Mouse (Mus musculus): ENCODE measurements around the gene Syt16. TPM values are rescaled to one million over a fixed set of nuclear protein-coding genes. Genes with fewer than 3 reads are reported as not detected.

Gene Syt16
- total RNA-seq (2021), result under 1 TPM in 1 of 2 experiments, not detected in 1; 0.05 TPM

DNA sequence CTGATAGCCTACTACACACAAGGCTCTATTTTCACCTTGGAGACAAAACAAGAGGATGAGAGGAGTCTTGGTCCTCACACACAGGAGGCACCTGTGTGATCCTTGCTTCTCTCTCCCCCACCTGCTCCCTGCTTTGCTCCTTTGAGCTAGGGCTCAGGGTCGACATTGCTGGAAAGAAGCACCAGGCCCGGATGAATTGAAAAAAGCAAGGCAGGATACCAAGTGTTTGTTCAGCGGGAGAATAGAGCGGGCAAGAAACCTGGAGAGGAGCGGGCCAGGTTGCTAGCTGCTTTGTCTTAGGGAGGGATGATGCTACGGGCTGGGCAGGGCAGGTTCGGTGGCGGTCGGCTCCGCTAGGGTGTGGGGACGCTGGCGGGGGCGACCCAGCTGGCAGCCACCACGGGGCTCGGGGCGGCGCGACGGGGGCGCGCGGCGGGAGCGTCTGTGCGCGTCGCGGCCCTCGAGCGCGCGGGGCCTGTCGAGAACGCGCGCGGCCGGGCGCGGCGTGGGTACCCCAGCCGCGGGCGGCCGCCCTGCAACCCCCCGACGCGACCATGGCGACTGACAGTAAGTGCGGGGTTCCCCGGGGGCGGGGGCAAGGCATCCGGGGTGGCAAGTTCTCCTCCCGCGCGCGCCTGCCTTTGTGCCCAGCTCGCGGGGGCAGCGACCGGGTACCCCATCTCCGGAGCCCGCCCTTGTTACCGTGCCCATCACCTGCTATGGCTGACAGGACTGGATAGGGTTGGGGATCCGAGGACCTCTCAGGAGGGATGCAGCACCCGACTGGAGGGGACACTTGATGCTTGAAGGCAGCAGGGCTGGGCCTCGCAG, at the start of gene Syt16:
TSS of gene Syt16 (plus strand) at position 365 of the 831 bp plus-strand sequence.
- no peak for DNase-seq

DNA sequence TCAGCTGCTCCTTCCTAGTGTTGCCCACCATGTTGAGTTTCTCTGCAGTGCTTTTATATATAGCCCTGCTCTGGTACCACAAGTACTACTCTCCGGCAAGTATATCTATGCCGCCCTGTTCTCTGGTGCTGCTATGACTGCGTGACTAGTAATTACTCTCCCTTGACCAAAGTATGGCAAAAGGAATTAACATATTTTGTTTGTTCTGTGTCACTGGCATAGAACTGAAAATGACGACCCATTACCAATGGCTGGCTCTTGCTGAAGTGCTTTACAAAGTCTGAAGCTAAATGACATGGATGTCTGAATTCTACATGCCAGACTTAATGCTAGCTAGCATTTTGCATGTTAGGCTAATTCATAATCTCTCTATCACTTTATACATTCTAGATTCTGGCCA, 49.0 kb upstream of the Syt16 start:
- no peak for DNase-seq

DNA sequence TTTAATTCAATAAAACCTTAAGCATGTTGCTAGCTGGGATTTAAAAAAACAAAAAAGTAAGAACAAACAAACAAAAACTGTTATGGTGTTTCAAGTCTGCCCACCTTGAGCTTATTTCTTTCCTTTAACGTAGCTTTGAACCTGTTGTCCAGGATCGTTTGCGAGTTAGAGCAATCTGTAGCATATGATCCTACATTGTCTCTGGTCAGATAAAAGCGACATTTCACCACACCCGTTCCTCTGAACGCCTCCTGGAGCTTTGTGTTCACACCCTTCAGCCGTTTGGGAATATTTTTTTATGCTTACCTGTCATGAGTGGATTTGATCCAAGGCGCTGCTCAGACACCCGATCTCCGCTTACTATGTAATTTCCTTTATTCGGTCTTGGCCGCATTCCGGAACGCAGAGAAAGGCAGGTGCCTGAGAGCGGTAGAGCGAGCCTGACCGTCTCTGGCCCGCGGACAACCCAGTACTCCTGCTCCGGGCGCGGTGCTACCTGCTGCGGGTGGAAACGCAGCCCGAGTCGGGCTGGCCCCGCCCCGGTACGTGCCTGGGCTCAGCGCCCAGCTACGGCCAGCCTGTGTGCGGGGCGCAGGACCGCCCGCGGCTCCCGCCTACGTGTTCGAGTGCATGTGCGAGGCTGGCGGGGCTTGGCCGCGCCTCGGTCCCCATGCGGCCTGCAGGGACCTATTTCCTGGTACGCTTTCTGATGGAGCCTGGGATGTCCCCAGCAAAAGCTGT, 48.0 kb upstream of the Syt16 start:
- peak; percentile 62 for DNase-seq

DNA sequence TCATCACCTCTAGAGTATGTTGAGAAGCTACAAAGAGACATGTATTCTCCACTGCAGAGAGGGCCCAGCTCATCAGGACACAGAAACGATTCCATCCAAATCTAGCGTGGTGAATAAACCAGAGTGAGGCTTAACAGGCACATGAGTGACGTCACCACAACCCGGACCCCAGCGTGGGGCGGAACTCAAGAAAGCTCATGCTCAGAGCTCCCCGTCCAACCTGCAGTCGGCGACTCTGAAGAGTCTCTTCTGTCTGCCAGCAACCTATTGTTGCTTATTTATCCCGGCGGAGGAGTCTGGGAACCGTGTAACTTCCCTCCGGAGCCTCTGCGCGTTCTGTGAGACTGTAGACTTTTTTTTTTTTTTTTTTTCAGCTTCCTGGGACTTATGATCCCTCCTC, 44.6 kb upstream of the Syt16 start:
- peak; percentile 59 for DNase-seq

DNA sequence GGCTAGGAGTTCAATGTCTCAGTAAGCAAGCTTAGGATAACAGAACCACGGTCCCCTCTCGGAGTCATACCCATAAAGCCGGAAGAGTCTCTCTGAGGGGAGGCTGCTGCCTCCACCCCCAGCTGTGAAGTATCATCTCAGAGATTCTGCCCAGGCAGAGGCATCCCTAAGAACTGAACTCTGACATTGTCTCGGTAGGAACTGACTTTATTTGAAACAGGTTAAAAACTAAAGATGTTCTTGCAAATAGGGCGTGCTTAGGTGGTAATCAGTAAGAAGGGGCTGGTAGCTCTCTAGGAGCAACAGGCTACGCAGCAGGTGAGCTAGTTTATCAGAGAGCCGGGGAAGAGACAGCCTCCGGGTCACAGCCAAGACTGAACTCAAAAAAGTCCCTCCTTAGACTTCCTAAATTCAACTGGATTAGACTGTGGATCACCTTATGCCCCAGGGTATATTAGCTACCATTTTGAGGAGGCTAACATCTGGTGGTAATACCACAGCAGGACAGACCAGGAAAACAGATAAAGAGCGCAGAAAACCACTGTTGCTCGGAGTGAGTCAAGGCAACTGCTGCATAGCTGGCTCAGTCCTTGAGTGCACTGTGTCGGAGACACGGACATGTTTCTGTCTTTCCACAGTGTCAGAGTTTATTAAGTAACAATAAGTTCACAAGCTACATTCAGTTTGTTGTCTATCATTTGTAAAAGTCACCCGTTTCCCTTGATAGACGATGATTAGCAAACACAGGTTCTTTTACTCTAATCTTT, 43.9 kb upstream of the Syt16 start:
- DNase-seq, result no peak

DNA sequence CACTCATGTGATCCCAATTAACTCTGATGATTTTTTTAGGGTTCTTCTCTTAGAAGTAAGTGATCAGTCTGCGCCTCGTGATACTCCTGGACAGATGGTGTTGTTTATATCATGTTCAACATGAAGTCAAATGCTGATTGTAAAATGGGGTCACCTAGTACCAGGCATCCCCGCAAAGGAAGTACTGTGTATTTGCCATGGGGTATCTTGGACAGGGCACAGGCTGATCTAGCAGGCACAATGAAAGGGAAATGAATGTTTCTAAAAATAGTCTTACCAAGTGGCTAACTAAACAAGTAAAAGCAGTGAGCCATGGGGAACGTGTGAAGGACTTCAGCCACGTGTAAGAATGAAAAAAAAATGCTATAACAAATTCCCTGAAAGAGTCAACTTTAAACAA, 42.7 kb upstream of the Syt16 start:
- no peak for DNase-seq

DNA sequence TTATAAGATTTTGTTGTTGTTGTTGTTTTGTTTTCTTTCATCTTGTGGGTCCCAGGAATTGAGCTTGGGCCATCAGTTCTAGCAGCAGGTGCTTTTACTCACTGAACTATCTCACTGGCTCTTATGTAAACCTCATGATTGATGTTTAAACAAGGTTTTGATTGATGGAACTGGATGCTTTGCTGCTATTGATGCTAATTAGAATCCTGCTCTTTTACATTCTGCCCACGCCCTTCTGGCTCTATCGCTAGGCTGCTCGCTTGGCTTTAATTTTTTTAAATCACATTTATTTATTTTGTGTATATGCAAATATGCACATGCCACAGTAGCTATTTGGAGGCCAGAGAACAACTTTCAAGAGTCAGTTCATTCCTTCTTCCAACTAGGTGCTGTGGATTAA, 39.8 kb upstream of the Syt16 start:
- DNase-seq, result no peak

DNA sequence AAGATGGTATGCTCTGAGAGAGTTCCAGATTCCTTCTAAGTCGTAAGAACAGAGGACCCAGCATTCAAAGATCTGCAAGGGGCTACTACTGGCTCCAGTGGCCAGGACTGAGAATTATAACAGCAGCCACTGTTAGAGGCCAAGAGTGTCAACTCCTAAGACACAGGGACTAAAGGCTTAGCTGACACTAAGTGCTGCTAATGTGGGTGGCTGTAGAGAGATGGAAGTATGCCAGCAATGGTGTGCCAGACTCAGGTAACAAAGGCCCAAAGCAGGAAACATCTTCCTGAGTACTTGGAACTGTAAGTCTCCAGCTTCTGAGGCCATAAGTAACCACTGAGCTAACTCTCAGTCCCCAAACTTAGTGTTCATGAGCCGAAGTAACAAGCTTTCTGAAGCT, 38.6 kb upstream of the Syt16 start:
- no peak for DNase-seq

DNA sequence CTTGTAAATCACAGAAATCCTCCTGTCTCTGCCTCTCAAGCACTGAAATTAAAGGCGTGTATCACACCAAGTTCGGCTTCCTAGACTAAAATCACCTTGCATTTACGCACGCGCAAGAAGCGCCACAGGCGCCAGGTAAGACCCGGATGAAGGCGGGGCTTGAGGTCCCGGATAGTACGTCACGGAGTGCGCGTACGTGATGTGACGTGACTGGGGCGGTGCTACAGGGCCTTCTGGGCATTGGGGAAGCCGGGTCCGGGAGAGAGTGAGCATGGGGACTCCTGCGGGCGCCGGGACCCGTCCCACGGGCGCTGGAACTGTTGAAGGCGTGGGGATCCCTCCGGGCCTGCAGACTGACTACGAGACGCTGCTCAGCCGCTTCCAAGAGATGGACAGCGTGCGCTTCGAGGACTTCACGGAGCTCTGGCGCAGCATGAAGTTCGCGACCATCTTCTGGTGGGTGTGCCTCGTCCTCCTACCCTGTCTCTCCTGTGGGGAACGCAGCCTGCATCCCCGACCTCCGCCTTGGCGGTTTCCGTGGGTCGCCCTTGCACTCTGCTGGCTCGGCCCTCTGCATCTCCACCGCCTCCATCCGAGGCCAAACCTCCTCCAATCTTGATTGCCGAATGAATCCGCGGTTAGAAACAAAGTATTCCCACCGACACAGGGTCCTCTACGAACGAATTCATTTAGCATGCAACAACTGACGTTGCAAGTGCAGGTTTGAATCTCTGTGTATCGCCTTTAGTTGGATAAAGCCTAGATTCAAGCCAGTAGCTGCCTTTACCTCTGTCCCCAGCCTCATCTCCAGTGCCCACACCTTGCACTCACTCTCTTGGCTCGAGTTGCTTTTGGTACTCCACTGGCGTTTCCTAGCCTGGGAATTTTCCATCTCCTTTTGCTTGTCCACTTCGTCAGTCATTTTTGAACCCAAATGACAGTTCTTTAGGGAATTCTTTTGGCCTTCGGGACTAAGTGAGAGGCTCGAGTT, 32.9 kb upstream of the Syt16 start, which contains the start of gene Snapc1:
TSS of gene Snapc1 (plus strand) at position 191 of the 991 bp plus-strand sequence.
- peak; percentile 97 for DNase-seq

DNA sequence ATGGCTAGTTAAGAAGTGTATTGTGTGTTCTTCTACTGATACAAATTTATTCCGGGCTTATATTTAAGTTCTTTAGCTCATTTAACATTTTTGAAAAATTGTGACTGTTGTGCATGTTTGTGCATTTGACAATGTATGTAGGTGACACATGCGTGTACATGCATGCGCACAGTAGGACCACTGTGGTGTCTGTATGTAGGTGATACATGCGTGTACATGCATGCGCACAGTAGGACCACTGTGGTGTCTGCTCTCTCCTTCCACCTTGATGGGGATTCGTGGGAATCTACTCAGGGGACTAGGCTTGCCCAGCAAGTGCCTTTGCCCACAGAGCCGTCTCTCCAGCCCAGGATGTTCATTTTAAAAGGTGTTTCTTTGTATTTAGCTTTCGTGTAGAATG, 28.3 kb upstream of the Syt16 start:
- DNase-seq, result no peak

DNA sequence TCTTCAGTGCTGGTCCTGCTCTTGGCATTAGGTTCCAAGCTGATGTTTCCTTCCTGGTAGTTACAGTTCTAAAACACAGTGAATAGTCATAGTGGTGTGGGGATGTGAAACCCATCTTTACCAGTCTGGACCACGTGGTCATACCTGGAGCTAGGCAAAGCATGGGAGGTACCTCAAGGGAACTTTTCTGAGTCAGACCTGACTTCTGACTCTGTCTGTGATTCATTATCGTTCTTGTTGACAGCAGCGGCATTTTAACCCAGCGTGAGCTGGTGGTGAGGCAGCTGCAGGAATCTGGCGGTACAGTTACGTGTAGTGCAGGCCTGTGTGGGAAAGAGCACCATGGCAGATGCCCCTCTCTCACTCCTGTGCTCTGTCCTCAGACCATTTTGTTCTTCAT, 22.9 kb upstream of the Syt16 start:
- no peak for DNase-seq

DNA sequence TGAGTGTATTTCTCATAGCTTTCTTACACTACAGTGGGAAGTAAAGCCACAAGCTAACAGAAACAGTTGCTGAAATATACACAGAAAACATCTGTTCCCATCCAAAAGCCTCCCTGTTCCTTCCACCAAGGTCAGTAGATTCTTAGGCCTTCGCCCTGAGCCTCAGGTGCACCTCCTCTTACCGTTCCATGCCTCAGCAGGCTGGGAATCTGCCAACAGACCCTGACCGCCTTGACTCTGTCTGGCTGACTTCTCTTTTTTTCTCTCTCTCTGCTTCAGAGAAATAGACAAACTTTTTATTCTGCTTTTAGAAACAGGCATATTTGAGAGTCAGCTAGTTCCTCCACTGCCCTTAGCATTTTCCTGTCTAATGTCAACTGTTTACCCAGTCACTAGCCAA, 19.3 kb upstream of the Syt16 start:
- DNase-seq, result no peak

DNA sequence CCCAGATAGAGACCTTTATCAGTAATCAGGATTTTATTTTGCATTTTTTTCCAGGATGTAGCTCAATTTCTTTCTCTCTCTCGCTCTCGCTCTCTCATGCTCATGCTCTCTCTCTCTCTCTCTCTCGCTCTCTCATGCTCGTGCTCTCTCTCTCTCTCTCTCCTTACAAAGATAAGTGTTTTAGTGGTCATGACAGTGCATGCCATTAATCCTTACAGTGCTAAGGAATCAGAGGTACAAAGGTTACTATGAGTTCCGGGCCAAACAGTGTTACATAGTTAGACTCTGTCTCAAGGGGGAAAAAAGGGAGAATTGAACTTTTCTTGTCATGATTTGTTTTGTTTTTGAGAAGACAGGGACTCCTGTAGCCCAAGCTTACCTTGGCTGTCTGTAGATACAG, 17.8 kb upstream of the Syt16 start:
- DNase-seq, result no peak

DNA sequence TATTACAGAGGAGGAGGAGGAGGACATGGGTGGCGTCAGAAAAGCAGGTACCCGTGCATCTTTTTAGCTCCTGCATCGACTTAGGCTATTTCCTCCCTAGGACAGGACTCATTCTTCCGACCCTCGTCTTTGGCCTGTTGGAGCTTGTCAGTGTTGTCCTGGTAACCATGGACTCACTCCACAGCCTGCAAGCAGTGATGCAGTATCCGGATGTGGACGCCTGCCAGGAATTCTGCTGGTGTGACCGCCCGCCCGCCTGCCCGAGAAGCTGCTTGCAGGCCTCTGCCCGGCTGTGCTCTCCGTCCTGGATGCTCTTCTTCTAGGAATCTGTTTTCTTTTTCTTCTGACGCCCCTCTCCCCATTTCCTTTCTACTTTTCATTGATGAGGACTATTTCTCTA, 14.9 kb upstream of the Syt16 start:
- DNase-seq, result peak; percentile 92

DNA sequence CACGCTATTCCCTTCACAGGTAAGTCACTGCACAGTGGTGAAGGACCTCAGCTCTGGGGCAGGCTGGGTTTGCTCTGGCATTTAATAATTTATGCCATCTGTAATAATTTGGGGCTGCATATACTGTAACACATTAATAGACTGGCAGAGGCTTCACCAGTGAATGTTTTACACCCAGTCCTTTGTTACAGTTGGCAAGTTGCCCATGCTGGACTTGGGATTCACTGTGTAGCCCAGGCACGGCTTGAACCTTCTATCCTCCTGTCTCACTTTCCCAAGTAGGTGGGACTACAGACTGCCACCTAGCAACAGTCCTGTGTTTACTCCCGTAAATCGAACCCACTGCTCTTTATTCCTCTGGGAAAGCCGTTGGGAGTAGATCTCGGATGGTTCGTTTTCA, 11.2 kb upstream of the Syt16 start:
- no peak for DNase-seq

DNA sequence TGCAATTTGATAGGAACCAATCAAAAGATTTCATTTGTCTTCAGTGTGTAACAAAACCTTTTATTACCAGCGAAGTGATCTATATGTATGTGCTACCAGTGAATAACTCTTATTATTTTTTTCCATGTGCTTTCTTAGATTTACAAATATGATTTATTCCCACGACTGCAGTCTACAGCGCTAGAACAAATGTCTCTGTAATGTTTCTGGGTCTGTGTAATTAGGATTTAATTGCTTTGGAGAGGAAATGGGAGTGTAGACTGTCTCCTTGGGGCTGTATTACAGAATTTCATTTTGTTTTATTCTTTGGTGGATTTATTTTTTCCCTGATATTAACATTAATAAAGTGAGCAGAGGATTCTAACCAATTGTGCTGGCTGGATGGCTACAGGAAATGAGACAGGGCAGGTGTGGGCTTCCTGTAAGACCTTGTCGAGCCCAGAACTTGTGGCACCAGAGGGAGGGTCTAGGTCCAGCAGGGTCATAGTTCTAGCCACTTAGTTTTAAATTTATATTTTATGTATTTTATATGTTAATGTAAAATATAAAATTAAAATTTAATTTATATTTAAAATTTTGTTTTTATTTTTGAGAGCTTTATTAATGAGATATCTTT, 9.0 kb upstream of the Syt16 start:
- DNase-seq, result no peak

DNA sequence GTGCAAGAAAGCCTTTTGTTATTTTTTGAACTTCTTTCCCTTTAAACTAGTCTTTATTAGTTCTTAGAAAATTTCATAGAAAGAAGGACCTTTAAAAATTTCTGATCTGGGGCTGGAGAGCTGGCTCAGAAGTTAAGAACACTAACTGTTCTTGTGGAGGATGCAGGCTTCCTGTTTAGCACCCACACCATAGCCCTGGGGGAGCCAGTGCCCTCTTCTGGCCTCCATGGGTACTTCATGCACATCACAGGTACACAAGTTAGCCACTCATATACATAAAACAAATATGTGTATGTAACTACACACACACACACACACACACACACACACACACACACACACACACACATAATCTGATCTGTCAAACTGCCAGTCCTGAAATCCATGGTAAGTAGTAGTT, 7.9 kb upstream of the Syt16 start:
- DNase-seq, result peak; percentile 68

DNA sequence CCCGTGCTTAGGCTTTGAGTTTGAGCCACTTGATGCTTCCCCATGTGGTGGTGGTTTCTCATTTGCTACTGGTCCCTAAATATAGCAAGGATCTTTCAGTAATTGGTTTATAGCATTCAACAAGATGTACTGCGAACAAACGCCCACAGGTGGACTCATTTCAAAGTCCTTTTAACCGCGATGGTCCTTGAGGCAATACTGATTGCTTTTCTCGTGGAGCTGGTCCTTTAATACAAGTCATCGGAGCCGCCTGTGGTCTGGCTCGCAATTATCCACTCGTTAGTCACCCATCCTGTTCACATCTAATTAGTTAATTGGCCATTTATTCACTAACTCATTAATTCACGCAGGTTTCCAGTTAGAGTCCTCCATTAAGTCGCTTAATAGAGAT, 560 bp upstream of the Syt16 start:
- DNase-seq, result no peak

DNA sequence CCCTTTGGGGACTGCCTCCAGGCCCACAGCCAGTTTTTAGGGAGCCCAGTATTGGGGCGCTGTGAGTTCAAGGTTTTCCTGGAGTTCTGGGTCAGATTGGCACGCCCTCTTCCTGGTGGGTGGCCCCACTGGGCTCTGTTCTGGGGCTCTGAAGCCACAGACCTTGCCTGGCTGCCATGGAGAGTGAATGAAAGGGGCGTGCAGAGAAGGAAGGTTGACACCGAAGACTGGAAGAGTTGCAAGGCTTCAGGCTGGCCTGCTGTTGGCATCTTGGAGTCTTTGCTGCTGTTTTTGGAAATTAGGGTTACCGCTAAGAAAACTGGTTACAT, 631 bp downstream of the Syt16 start:
- DNase-seq, result no peak

DNA sequence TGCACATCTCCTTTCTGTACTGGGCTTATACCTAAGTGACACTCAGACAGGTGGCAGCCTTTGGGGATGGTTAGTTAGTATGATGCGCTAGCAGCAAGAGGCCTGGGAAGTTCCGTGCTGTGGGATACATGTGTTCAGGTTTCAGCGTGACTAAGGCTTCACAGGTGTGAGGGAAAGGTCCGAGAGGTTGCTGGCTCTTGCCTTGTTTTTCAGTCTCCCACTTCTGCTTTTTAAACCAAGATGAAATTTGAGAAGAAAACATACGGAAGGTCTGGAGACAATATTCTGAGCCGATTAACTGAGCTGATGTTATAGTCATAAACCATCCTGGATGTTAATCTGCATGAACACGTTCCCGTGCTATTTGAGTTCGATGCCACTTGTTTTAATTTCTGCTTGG, 5.0 kb downstream of the Syt16 start:
- no peak for DNase-seq

DNA sequence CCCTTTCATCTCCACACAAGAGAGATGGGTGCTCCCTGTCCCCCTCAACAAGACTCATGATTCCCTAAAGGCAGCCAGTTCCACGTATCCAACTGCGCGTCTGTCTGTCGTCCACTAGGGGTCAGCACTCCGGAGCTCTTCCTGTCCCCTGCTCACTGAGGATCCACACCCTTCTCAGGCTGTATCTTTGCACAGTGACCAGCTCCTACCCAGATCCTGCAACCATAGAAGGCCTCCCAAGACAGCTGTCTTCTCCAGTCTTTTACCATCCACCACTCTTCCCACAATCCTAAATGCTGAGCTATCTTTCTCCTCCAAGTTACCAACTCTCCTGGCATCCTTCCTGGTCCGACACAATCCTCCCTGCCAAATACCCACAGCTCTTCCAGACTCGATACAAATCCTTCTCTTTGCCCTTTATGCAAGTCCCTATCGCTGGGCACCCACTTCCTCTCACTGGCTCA, 12.0 kb downstream of the Syt16 start:
- peak; percentile 45 for DNase-seq

All from heart, postnatal 4 days (tissue).